ENCODE assay signal across 20 mouse cellular contexts in the genomic region with DNA sequence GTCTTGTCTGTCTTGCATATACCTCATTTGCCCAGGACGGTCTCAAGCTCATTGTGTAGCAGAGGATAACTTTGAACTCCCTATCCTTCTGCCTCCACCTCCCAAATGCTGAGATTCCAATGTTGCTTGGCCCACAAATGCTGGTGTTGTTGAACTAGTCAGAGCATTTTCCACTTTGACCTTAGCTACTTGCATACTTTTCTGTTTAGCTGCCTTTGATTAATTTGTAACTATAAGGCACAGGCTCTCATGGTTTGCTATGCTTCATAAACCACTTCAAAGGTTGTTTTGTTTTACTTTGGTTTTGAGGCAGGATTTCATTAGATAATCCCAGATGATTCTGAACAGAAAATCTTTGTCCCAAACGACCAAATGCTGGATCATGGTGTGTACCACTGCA. TPM values are rescaled to one million over a fixed set of nuclear protein-coding genes. Genes with fewer than 3 reads are reported as not detected.
DNase-seq lines count a peak whose midpoint lies in the region; ATAC-seq lines count a peak whose summit lies in the region.
"Had no signal": no experiment of that assay in that cellular context is flagged by ENCODE, and none has a peak within 500 bp of the region (broad histone marks: within the 10 kb centered on the region; RNA-seq: fewer than 3 reads in every experiment).

No protein-coding gene starts in this region.

- 0 out of 2 replicates have a peak overlapping the region, but pooled peaks have one; percentile 3 for H3K27ac ChIP-seq in liver, embryonic 13.5 days
- H3K27ac ChIP-seq in liver, embryonic 12.5 days: no peak overlapping the region
- H3K27ac ChIP-seq in heart, embryonic 11.5 days (ENCODE audit: low read depth, low read length): no peak overlapping the region
- H3K27ac ChIP-seq: embryonic facial prominence, embryonic 13.5 days; forebrain, embryonic 15.5 days; hindbrain, embryonic 15.5 days; intestine, embryonic 15.5 days; left cerebral cortex, adult 2 months had no signal

- H3K36me3 ChIP-seq in liver, embryonic 13.5 days: peaks cover 4% of the 10 kb centered on the region
- H3K36me3 ChIP-seq in liver, embryonic 12.5 days: peaks cover 10% of the 10 kb centered on the region; the same call in 1 of the 2 replicates
- H3K36me3 ChIP-seq in heart, embryonic 11.5 days (ENCODE audit: control insufficient read depth, insufficient read depth, low read length): no peaks in the 10 kb centered on the region
- H3K36me3 ChIP-seq: embryonic facial prominence, embryonic 13.5 days; forebrain, embryonic 15.5 days; hindbrain, embryonic 15.5 days; intestine, embryonic 15.5 days had no signal

- H3K4me1 ChIP-seq in liver, embryonic 13.5 days (replicated peaks): peaks cover 90% of the 10 kb centered on the region
- peaks cover 91% of the 10 kb centered on the region for H3K4me1 ChIP-seq in liver, embryonic 12.5 days
- peaks cover 19% of the 10 kb centered on the region for H3K4me1 ChIP-seq in heart, embryonic 11.5 days (ENCODE audit: control insufficient read depth, insufficient read depth, low read length)
- H3K4me1 ChIP-seq: forebrain, embryonic 15.5 days had no signal

- H3K4me3 ChIP-seq in liver, embryonic 13.5 days (replicated peaks): no peak overlapping the region
- no peak overlapping the region for H3K4me3 ChIP-seq in liver, embryonic 12.5 days
- no peak overlapping the region for H3K4me3 ChIP-seq in heart, embryonic 11.5 days (ENCODE audit: low read depth, low read length)
- H3K4me3 ChIP-seq: embryonic facial prominence, embryonic 13.5 days; forebrain, embryonic 15.5 days; hindbrain, embryonic 15.5 days; intestine, embryonic 15.5 days; left cerebral cortex, adult 2 months had no signal

- 55% methylated on average over 2 of the region's 2 CpGs for WGBS in liver, embryonic 13.5 days (ENCODE audit: insufficient replicate concordance)
- 53% methylated on average over 2 of the region's 2 CpGs for WGBS in liver, embryonic 12.5 days (ENCODE audit: insufficient replicate concordance)
- 75% methylated on average over 2 of the region's 2 CpGs for WGBS in heart, embryonic 11.5 days (ENCODE audit: insufficient replicate concordance)

- no peak overlapping the region for H3K4me2 ChIP-seq in liver, embryonic 13.5 days
- no peak overlapping the region for H3K4me2 ChIP-seq in liver, embryonic 12.5 days
- H3K4me2 ChIP-seq in heart, embryonic 11.5 days: no peak overlapping the region
- H3K4me2 ChIP-seq: embryonic facial prominence, embryonic 13.5 days; forebrain, embryonic 15.5 days; hindbrain, embryonic 15.5 days; intestine, embryonic 15.5 days; lung, embryonic 14.5 days; midbrain, embryonic 11.5 days had no signal

- no peaks in the 10 kb centered on the region for H3K27me3 ChIP-seq in liver, embryonic 13.5 days
- no peaks in the 10 kb centered on the region for H3K27me3 ChIP-seq in liver, embryonic 12.5 days (replicated peaks)
- H3K27me3 ChIP-seq in heart, embryonic 11.5 days (ENCODE audit: control insufficient read depth, insufficient read depth, low read length): no peaks in the 10 kb centered on the region
- H3K27me3 ChIP-seq: embryonic facial prominence, embryonic 13.5 days; forebrain, embryonic 15.5 days; hindbrain, embryonic 15.5 days; intestine, embryonic 15.5 days had no signal

- H3K9ac ChIP-seq in liver, embryonic 13.5 days: no peak overlapping the region
- H3K9ac ChIP-seq in liver, embryonic 12.5 days: no peak overlapping the region
- no peak overlapping the region for H3K9ac ChIP-seq in heart, embryonic 11.5 days (ENCODE audit: low read depth, low read length)
- H3K9ac ChIP-seq: embryonic facial prominence, embryonic 13.5 days; forebrain, embryonic 15.5 days; hindbrain, embryonic 15.5 days; intestine, embryonic 15.5 days; lung, embryonic 14.5 days had no signal

- DNase-seq in liver, embryonic 13.5 days: no peak
- peak; percentile 82 for DNase-seq in kidney, adult 9 months
- peak; percentile 51 to 55 for DNase-seq in kidney, postnatal 25 days
- no peak for DNase-seq in right cerebral cortex, adult 2 months (ENCODE audit: low spot score in 2 of 2)
- no peak for DNase-seq in embryo, embryonic 10.5 days (ENCODE audit: low spot score)
- DNase-seq: adrenal gland, postnatal 14 days; cerebellum, postnatal 10 days; heart, postnatal 4 days; lung, embryonic 14.5 days; retina, postnatal 1 day; right cerebral cortex, postnatal 4 days; thymus, adult 2 months had no signal

- no peaks in the 10 kb centered on the region for H3K9me3 ChIP-seq in liver, embryonic 13.5 days (replicated peaks)
- H3K9me3 ChIP-seq in liver, embryonic 12.5 days (replicated peaks): no peaks in the 10 kb centered on the region
- H3K9me3 ChIP-seq in heart, embryonic 11.5 days (replicated peaks; ENCODE audit: control insufficient read depth, low read length): no peaks in the 10 kb centered on the region
- H3K9me3 ChIP-seq: embryonic facial prominence, embryonic 13.5 days; forebrain, embryonic 15.5 days; hindbrain, embryonic 15.5 days; intestine, embryonic 15.5 days had no signal

- no peak for ATAC-seq in liver, embryonic 13.5 days (ENCODE audit: low read depth)
- no peak for ATAC-seq in liver, embryonic 12.5 days
- ATAC-seq in heart, embryonic 11.5 days (replicated peaks; ENCODE audit: insufficient number of reproducible peaks, low FRiP score, low TSS enrichment): no peak
- ATAC-seq: forebrain, embryonic 15.5 days; intestine, embryonic 15.5 days had no signal

RNA-seq across cellular contexts. Expression of gene Zzz3, which starts 8.6 kb away (rescaled TPM):
- 16.3 and 21.2 TPM in 2 replicates for polyA plus RNA-seq in liver, embryonic 13.5 days (2015; fragmentation: Nextera tagmentation; extraction: Ambion mirVana)
- polyA plus RNA-seq in liver, embryonic 12.5 days (2016; fragmentation: Nextera tagmentation; extraction: Ambion mirVana): 23.5 and 25.7 TPM in 2 replicates
- polyA plus RNA-seq in heart, embryonic 11.5 days (2014; fragmentation: Nextera tagmentation; extraction: Ambion mirVana): 43.0 and 46.6 TPM in 2 replicates

RNA-seq across cellular contexts. Expression of gene Usp33, which starts 57.5 kb away (rescaled TPM):
- 19.5 and 28.1 TPM in 2 replicates for polyA plus RNA-seq in liver, embryonic 13.5 days (2015; fragmentation: Nextera tagmentation; extraction: Ambion mirVana)
- 30.1 and 30.9 TPM in 2 replicates for polyA plus RNA-seq in liver, embryonic 12.5 days (2016; fragmentation: Nextera tagmentation; extraction: Ambion mirVana)
- 31.9 and 35.1 TPM in 2 replicates for polyA plus RNA-seq in heart, embryonic 11.5 days (2014; fragmentation: Nextera tagmentation; extraction: Ambion mirVana)

Comparison
In these comparisons a context has a peak if more than half of its experiments do, and no peak if none do; other contexts are left out.
1. DNase-seq: peak in kidney, adult 9 months (single experiment) and kidney, postnatal 25 days (2 of 2); none in liver, embryonic 13.5 days (single experiment), right cerebral cortex, adult 2 months (0 of 2) and embryo, embryonic 10.5 days (single experiment).